Mouse (Mus musculus) ES-Bruce4 (cell line): ENCODE measurements at regions not wholly inside any gene's neighbourhood (a gene's known extent, or its start where the extent isn't known, plus 50 kb on each side); places are given as distances from the start of the nearest gene placed in this dataset.

ENCODE experiments used
- CTCF ChIP-seq: IDR thresholded peaks from one replicate; pipeline ENCODE4 v1.8.1; 2011; ENCODE audit warnings: low read depth, low read length
- EP300 ChIP-seq: IDR thresholded peaks from 2 replicates; pipeline ENCODE4 v1.6.1; 2011; ENCODE audit warnings: low read depth, low read length; ENCODE audit not compliant: insufficient read depth

GRCm38 (mm10) chr10:46760923-46761322 lies 1183.3 kb downstream of the Hace1 start:
- TF ChIP-seq CTCF (no peak), EP300 (no peak)
